Mouse (Mus musculus) intestine, postnatal 0 days (tissue): ENCODE measurements around the gene Gm13698. TPM values are rescaled to one million over a fixed set of nuclear protein-coding genes. Genes with fewer than 3 reads are reported as not detected.
"Not testable (repeated sequence)": the region's sequence is repeated elsewhere in the genome, so short reads cannot be mapped to it uniquely, and the experiment has no call there.

Experiments used
- ATAC-seq: fragments of 200-750 bp; cut with Nextera tagmentation; 2 replicates; pipeline ENCODE4 v1.8.0; 2017; ENCODE audit warnings: mild to moderate bottlenecking, moderate TSS enrichment, moderate library complexity
- H3K27ac ChIP-seq: fragments of 300-500 bp; sonication (generic); 2 replicates; pipeline ENCODE4 v1.5.1; 2014; ENCODE audit warnings: mild to moderate bottlenecking, low read depth, low read length, moderate library complexity
- H3K27me3 ChIP-seq: fragments of 300-500 bp; sonication (generic); replicated peaks from 2 replicates; pipeline ENCODE4 v1.6.1; 2014; ENCODE audit warnings: low read length, mixed read lengths; ENCODE audit not compliant: control insufficient read depth, insufficient read depth
- H3K36me3 ChIP-seq: fragments of 300-500 bp; sonication (generic); 2 replicates; pipeline ENCODE4 v1.6.1; 2014; ENCODE audit warnings: mild to moderate bottlenecking, moderate library complexity; ENCODE audit not compliant: control insufficient read depth, insufficient read depth
- H3K4me1 ChIP-seq: fragments of 300-500 bp; sonication (generic); replicated peaks from 2 replicates; pipeline ENCODE4 v1.6.1; 2014; ENCODE audit warnings: antibody characterized with exemption, low read length, mixed read lengths; ENCODE audit not compliant: control insufficient read depth, insufficient read depth
- H3K4me2 ChIP-seq: fragments of 300-500 bp; sonication (generic); replicated peaks from 2 replicates; pipeline ENCODE4 v1.6.1; 2014; ENCODE audit warnings: low read depth, mild to moderate bottlenecking, moderate library complexity
- H3K4me3 ChIP-seq: fragments of 300-500 bp; sonication (generic); 2 replicates; pipeline ENCODE4 v1.5.1; 2014; ENCODE audit warnings: low read depth, low read length
- H3K9ac ChIP-seq: fragments of 300-500 bp; sonication (generic); 2 replicates; pipeline ENCODE4 v1.6.1; 2014; ENCODE audit warnings: mild to moderate bottlenecking, low read depth, low read length
- H3K9me3 ChIP-seq: fragments of 300-500 bp; sonication (generic); 2 replicates; pipeline ENCODE4 v1.6.1; 2016; ENCODE audit warnings: mixed run types; ENCODE audit not compliant: control insufficient read depth
- WGBS: fragments of 180-500 bp; shearing (Covaris S2); extraction: QIAGEN DNeasy Blood & Tissue Kit; methylation state at CpG from one replicate; pipeline ENCODE4 v1.1.7; 2014; 5-methylcytosine and 5-hydroxymethylcytosine counted together
- polyA plus RNA-seq: library from polyadenylated mRNA; unstranded; fragments of >200 nt; fragmentation: Nextera tagmentation; extraction: Ambion mirVana; gene quantifications from 2 replicates; pipeline ENCODE4 v1.2.1, GENCODE M21; 2015

Gm13698 gene
- polyA plus RNA-seq, 1 experiment from 2014 or later, result not detected

DNA sequence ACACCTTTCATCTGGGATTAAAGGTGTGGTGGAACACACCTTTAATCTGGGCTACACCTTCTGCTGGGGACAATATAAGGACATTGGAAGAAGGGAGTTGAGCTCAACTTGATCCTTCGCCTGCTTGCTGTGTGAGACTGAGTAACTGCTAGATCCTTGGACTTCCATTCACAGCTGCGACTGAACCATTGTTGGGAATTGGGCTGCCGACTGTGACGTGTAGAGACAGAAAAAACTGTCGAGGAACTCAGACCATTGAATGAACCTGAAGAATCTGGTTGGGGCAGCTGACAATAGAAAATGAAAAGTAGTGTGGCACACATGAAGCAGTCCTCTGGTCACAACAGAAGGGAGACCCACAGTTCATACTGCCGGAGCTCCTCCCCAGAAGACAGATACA, 28.9 kb downstream of the Gm13698 start, which contains the start of gene Gm13697:
Gm13697 (plus strand) TSS at position 301 of the 400 bp plus-strand sequence.
- not testable (repeated sequence) for H3K4me2 ChIP-seq, H3K4me1 ChIP-seq, H3K9me3 ChIP-seq, H3K9ac ChIP-seq, H3K36me3 ChIP-seq, ATAC-seq, H3K4me3 ChIP-seq, H3K27me3 ChIP-seq, H3K27ac ChIP-seq
- no CpG with 5 or more reads among the region's 6 CpGs for WGBS

GRCm38 (mm10) chr2:83990253-83990652, 34.8 kb downstream of the Gm13698 start, which contains the start of gene Gm13691:
Gm13691 (plus strand) TSS chr2:83990553.
- not testable (repeated sequence) for H3K4me1 ChIP-seq, H3K27ac ChIP-seq, H3K4me3 ChIP-seq, H3K36me3 ChIP-seq, H3K27me3 ChIP-seq, ATAC-seq, H3K9ac ChIP-seq, H3K9me3 ChIP-seq, H3K4me2 ChIP-seq
- no CpG with 5 or more reads among the region's 6 CpGs for WGBS

DNA sequence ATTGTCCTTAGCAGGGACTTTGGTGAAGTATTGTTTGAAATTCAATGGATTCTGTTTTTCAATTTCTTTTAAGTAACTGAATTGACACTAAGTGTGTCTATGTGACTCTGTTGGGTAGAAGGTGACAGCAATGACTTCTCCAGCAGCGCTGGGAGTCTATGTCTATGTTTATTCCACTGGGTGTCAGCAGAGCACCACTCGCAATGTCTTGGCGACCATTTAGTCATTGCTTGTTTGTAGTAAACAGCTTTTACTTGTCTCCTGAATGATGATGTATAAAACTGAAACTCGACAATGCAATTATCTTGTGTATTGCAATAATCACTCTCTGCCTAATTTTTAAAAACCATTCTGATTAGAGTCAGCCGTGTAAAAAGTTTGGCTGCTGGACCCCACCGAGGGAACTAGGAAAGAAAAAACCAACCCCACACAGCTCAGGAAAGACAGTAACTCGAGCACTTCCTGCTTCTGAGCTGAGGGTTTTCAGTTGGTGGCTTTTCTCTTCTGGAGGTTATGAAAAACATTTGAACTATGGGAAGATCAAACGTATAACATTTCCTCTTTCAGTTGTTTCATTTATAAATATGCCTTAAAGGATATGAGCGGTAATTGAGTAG, 38.3 kb downstream of the Gm13698 start:
- H3K27ac ChIP-seq, H3K4me1 ChIP-seq, ATAC-seq, H3K4me2 ChIP-seq, H3K27me3 ChIP-seq, H3K36me3 ChIP-seq, H3K9me3 ChIP-seq, H3K9ac ChIP-seq, H3K4me3 ChIP-seq: not testable (repeated sequence)
- WGBS, result 46% methylated on average over 7 of the region's 9 CpGs

- not testable (repeated sequence) for H3K9me3 ChIP-seq, ATAC-seq, H3K4me3 ChIP-seq, H3K27me3 ChIP-seq, H3K4me2 ChIP-seq, H3K4me1 ChIP-seq, H3K27ac ChIP-seq, H3K9ac ChIP-seq, H3K36me3 ChIP-seq
- WGBS, result no CpG with 5 or more reads among the region's 3 CpGs
Measured at GRCm38 (mm10) chr2:83994526-83994925, 39.0 kb downstream of the Gm13698 start.

Other genes starting within 250 kb of the Gm13698 start
- gene Itgav, start 231.3 kb upstream of the Gm13698 start, polyA plus RNA-seq, result 86.6 and 95.0 TPM in 2 replicates
- 3.6 and 4.2 TPM in 2 replicates for gene Fam171b, start 143.1 kb upstream of the Gm13698 start, polyA plus RNA-seq
- gene Zswim2, start 14.5 kb upstream of the Gm13698 start, polyA plus RNA-seq, result not detected in 2 replicates
- not detected in 2 replicates for gene Gm13693, start 5.8 kb downstream of the Gm13698 start, polyA plus RNA-seq
- not detected in 2 replicates for gene Gm13695, start 11.6 kb downstream of the Gm13698 start, polyA plus RNA-seq
- not detected in 2 replicates for gene Gm13696, start 17.4 kb downstream of the Gm13698 start, polyA plus RNA-seq
- gene Gm13694, start 23.2 kb downstream of the Gm13698 start, polyA plus RNA-seq, result not detected in 2 replicates
- gene Gm13697, start 29.1 kb downstream of the Gm13698 start, polyA plus RNA-seq, result not detected in 2 replicates
- not detected in 2 replicates for gene Gm13691, start 34.9 kb downstream of the Gm13698 start, polyA plus RNA-seq